Mouse (Mus musculus): ENCODE measurements around the gene Kcnj10.

- no peak for TF ChIP-seq POLR2A (IDR thresholded peaks at IDR 0.05; ENCODE audit: control insufficient read depth, extremely low read depth, insufficient read depth, low read length, poor library complexity)
- no peak for TF ChIP-seq CTCF (IDR thresholded peaks at IDR 0.05; ENCODE audit: borderline replicate concordance, control insufficient read depth, extremely low read depth, insufficient read depth, low read length, poor library complexity)
Measured at GRCm38 (mm10) chr1:172349916-172350812, 9.2 kb downstream of the Kcnj10 start.
